Mouse (Mus musculus): ENCODE results near the gene Cgnl1. TPM values are rescaled to one million over a fixed set of nuclear protein-coding genes. Genes with fewer than 3 reads are reported as not detected.
A peak's percentile ranks its signal among the peaks of the same experiment; 100 is the strongest.

Gene Cgnl1
- total RNA-seq, 2 experiments from 2014 or later = 8.5 to 9.3 TPM

GRCm38 (mm10) chr9:71684772-71685171 is 86.6 kb downstream of the Cgnl1 start:
- DNase-seq = no peak
- intact Hi-C loops (cut with DNase I; ENCODE audit: low total_unique reads) = no loop called here

DNA sequence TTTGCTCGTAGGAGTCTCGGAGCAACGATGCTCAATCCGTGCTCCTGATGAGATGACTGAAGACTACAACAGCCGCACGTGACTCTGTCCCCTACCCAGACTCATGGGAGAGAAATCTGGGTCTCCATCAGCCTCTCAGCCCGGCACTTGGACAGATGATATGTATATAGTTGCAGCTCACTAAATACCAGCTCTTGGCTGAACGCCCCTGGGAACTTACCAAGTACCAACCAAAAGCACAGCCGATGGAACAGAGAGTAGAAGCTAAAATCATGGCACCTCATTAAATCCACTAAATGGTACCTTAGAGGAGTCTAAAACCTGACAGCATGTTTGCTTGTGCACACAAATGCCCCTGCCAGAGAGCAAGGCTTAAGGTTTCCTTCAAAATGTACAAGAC is 91.0 kb downstream of the Cgnl1 start:
- DNase-seq = no peak
- intact Hi-C loops (cut with DNase I; ENCODE audit: low total_unique reads) = no loop called here

DNA sequence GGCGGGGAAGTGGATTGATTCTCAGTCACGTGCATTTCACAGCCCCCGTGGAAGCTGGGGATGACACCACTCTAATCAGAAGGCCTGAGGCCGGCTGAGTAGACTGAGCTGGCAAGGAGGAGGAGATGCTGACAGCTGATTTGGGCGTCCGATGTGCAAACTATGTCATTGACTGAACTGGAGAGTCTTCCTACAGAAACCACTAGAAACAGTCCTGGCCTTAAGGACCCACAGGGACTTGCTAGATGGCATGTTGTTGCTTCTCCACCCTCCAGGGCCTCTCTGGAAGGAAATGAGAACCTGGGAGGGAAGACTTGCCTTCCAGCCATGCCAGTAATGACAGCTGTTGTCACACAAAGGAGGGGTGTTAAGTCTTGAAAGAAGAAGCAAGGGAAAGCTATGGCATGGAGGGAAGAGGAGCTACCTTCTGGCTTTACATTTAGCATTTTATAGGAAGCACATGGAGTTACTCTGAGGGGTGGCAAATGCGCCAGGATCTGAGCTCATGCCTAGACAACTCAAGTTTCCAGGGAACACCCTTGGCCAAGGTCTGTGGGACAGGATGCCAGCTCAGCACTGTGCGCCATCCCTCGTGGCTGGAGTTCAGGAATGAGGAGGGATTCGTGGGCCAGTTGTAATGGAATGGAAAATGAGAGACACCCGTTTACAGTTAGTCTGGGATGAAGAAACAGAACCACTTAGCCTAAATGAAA is 92.1 kb downstream of the Cgnl1 start:
- peak; percentile 69 for DNase-seq
- intact Hi-C loops (cut with DNase I; ENCODE audit: low total_unique reads) = no loop called here

DNA sequence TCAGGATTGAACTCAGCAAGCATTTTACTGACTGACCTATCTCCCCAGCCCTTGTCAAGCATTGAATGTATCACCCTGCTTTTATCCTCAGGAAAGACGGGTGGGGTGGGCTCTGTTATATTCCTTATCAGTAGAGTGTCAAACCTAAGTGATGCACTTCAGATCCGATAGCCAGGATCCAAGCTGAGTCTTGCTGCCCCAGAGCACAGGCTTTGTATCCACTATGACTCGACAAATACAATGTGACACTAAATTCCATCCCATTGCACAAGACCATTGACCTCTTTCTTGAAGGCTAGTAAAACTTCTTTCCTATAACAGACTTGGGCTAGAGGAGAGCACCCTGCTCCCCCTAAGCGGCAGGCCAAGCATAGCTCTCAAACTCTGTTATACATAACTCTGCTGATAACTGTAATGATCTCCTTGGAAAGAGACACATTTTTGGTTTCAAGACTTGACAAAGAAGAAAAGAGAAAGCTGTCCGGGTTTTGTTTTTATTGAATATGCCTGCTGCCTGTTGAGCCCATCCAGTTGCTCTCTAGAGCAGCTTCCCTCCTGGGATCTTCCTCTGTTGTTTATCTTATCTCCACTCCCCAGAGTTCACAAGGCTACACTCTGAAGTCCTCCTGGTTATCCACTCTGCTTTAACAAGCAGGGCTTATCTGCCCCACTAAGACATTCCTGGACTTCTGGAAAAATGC is 94.3 kb downstream of the Cgnl1 start:
- intact Hi-C loops (cut with DNase I; ENCODE audit: low total_unique reads) = no loop called here
- no peak for DNase-seq

- DNase-seq = no peak
- intact Hi-C loops (cut with DNase I; ENCODE audit: low total_unique reads) = no loop called here
Observed at GRCm38 (mm10) chr9:71675799-71676414, 95.5 kb downstream of the Cgnl1 start.

DNA sequence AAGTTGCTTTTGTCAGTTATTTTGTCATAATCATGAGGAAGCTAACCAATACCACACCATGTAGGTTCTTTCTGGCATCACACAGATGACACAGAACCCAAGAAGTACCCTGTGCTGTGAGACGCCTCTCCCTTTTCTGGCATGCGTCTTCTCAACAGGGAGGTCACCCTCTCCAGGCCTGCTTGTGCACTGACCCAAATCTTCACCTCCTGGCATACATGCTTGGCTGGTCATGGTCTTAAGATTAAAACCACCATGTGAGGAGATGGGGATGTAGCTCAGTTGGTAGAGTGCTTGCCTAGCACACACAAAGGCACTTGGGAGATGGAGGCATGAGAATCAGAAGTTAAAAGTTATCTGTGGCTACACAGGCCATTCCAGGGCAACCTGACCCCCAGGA is 96.2 kb downstream of the Cgnl1 start:
- DNase-seq = no peak
- intact Hi-C loops (cut with DNase I; ENCODE audit: low total_unique reads) = no loop called here

GRCm38 (mm10) chr9:71674476-71674875 is 96.9 kb downstream of the Cgnl1 start:
- intact Hi-C loops (cut with DNase I; ENCODE audit: low total_unique reads) = no loop called here
- DNase-seq = no peak

DNA sequence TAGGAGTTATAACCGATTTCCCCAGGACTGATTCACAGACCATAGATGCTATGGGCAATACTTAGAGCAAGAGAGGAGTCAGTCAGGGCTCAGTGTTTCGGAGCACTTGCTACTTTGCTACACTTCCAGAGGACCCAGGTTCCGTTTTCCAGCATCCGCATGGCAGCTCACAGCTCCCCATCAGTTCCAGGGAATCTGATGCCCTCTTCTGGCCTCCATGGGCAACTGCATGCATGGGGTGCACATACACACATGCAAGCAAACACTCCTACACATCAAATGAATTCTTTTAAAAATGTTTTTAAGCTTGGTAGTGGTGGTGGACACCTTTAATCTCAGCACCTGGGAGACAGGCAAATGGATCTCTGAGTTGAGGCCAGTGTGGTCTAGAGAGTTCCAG is 98.9 kb downstream of the Cgnl1 start:
- intact Hi-C loops (cut with DNase I; ENCODE audit: low total_unique reads) = no loop called here
- no peak for DNase-seq

GRCm38 (mm10) chr9:71670677-71671076 is 100.7 kb downstream of the Cgnl1 start:
- DNase-seq = no peak

DNA sequence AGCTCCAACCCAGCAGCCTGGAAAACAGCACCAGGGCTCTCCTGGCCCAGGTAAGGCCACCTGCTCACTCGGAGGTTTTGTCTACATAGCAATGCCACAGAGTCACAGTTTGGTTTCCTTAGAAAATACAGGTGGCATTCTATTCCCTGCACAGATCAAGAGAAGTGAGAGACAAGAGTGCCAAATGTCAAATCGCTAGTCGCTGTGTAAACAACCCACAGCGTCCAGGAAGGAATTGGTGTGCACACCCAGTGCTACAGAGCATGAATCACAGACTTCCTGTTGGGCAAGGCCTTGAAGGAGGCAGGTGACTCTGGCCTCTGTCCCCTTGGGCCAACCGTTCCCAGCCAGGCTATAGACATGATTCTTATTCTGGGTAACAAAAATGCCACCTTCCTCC is 103.8 kb downstream of the Cgnl1 start:
- intact Hi-C loops (cut with DNase I; ENCODE audit: low total_unique reads) = no loop called here
- peak; percentile 12 for DNase-seq

More at GRCm38 (mm10) chr9:71670677-71671076, 100.7 kb downstream of the Cgnl1 start:
- intact Hi-C loops (cut with DNase I; ENCODE audit: low total_unique reads) = no loop called here

DNA sequence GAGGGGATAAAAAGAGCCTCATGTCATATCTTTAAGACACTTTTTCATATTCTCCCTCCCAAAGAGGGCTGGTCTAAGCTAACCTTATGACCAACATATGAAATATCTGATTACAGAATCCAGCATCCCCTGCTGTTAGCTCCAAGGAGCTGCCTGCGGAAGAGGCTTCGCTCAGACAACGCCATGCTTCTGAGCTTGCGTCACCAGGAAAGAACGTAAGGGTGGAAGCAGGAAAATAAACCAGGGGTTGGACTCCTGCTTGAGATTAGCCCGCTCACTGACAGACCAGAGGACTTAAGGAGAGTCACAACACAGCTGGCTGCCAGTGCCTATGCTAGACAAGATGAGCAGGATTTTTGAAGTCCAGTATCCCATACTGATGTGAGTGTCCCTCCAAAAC is 105.0 kb downstream of the Cgnl1 start:
- intact Hi-C loops (cut with DNase I; ENCODE audit: low total_unique reads) = no loop called here
- DNase-seq = no peak

DNA sequence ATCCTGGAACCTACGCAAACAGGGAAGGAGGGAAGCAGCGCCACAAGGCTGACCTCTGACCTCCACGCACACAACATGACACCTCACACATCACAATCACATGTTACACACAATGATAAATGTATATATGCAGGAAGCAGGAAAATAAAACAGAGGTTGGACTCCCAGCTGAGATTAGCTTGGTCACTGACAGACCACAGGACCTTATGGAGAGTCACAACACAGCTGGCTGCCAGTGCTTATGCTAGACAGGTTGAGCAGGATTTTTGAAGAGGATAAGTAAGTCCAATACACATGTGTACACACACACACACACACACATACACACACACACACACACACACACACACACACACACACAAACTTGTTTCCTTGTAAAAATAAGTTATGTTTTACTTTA is 105.9 kb downstream of the Cgnl1 start:
- intact Hi-C loops (cut with DNase I; ENCODE audit: low total_unique reads) = no loop called here

DNA sequence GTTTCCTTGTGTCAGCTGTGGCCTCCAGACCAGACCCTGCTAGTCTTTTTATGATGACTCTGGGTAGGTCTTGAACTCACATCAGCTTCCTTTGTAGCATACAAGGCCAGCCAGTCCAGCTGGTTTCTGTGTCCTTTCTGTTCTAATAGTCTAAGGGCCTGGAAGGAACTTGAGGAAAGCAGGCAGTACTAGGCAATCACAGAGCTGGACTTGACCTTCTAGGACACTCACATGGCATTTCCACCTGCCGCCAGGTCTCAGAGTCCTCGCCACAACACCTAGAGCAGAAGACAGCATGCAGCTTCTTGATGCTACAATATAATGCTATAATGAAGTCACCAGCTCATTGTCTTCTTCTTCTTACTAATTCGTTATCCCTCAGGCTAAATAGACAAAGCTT is 106.5 kb downstream of the Cgnl1 start:
- DNase-seq = no peak
- intact Hi-C loops (cut with DNase I; ENCODE audit: low total_unique reads) = no loop called here

More for the DNA sequence above, 105.9 kb downstream of the Cgnl1 start:
- no peak for DNase-seq

DNA sequence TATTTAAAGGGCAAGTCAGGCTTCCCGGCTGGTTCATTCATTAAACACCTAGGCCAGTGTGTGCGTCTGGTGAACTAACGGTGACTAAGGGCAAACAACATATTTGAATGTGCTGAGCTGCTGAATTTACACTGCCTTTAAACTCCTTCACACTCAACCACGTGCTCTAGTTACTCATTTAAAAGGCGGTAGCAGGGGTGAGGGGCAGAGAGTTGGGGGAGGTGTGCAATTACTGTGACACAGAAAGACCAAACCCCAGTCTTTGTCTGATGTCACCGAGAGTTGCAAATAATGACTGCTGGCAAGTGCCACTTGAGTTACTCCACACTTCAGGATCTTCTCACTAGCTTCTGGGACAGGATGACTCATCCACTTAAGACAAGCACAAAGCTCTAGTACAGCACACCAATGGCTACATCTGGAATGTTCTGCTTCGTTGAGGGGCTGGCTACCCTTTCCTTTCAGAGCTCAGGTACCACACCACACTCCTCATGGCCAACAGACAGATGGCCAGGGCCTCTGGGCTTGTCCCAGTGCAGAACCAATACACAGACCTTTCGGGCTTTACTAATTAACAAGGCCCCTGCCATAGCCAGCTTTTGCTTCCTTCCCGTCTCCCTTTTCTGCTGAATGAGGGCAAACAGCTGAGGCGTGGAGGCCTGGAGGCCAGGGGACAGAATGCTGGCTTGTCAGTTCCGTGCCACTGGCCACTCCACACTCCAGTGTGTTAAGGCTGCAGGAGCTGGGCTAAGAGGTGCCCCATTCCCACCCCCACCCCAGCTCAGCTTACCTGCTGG is 107.8 kb downstream of the Cgnl1 start:
- intact Hi-C loops (cut with DNase I; ENCODE audit: low total_unique reads) = no loop called here
- no peak for DNase-seq

GRCm38 (mm10) chr9:71660540-71660939 is 110.9 kb downstream of the Cgnl1 start:
- DNase-seq = no peak
- intact Hi-C loops (cut with DNase I; ENCODE audit: low total_unique reads) = no loop called here

DNA sequence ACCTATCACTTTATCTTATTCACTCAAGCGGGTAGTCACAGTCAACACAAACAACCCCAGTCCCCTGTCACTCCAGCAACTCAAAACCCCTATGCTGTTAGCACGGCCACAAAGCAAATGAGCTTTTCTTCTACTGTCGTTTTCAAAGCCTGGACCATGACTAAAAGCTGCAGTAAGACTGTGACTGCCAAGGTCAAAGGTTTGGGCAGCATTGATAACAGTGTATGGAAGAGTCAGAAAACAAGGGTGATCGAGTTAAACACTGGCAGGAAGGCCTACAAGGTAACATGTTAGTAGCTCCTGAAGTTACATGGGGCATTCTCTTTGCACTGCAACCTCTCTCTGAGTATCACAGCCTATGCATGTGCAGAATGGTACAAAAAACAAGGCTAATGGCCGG is 111.7 kb downstream of the Cgnl1 start:
- intact Hi-C loops (cut with DNase I; ENCODE audit: low total_unique reads) = no loop called here
- no peak for DNase-seq

DNA sequence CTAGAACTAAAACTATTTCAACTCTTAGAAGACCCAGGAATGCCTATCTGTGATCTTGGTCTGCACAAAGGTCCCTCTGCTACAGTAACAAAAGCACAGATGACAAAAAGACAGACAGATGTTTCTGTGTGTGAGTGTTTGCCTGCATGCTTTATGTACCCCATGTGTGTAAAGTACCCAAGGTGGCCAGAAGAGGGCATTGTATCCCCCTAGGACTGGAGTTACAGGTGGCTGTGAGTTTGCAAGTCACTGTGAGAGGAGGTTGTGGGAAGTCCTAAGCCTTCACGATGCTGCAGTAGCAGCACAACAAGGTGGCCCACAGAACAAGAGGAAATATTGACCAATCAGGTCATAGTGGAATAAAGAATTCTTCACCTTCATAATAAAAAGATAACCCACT is 114.2 kb downstream of the Cgnl1 start:
- DNase-seq = no peak
- intact Hi-C loops (cut with DNase I; ENCODE audit: low total_unique reads) = no loop called here

GRCm38 (mm10) chr9:71654861-71655260 is 116.5 kb downstream of the Cgnl1 start:
- intact Hi-C loops (cut with DNase I; ENCODE audit: low total_unique reads) = no loop called here
- DNase-seq = no peak

DNA sequence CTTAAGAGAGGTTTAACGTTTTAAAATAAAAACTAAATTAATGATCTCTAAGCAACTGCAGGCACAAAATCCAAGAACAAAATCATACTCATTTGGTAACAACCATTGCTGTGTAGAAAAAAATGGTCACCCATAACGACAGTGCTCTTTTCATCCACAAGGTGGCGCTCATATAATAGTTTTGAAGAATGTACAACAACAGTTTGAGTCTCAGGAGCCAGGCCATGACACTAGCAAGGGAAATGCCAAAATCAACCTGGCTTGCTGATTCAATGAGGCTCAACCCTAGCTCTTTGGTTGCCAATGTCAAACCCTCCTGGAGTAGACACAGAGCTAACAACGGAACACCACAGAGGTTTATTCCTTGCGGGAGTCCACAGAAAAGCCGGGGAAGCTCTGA is 125.3 kb downstream of the Cgnl1 start:
- peak; percentile 64 for DNase-seq
- intact Hi-C loops (cut with DNase I; ENCODE audit: low total_unique reads) = loop anchor here (2.0 to 10.0 kb wide), 3 partner anchors 129 to 749 kb away; partner anchors contain the start of gene Cgnl1

- intact Hi-C loops (cut with DNase I; ENCODE audit: low total_unique reads) = loop anchor here (10.0 kb wide), 2 partner anchors 131 to 751 kb away; partner anchors contain the start of gene Cgnl1
- DNase-seq = no peak
Observed at GRCm38 (mm10) chr9:71643611-71644010, 127.8 kb downstream of the Cgnl1 start.
